Mouse (Mus musculus) hindbrain, postnatal 0 days (tissue): ENCODE results near the gene Smad9. TPM values are rescaled to one million over a fixed set of nuclear protein-coding genes. Genes with fewer than 3 reads are reported as not detected.
A peak's percentile ranks its signal among the peaks of the same experiment; 100 is the strongest.

ENCODE experiments used
- ATAC-seq: fragments of 200-750 bp; cut with Nextera tagmentation; 2 replicates; pipeline ENCODE4 v1.8.0; 2017; ENCODE audit warnings: mild to moderate bottlenecking, moderate TSS enrichment, moderate library complexity
- DNase-seq: peaks from one replicate; pipeline ENCODE4 v3.0.0-alpha.2; 2015; ENCODE audit warnings: low spot score
- H3K27ac ChIP-seq: fragments of 300-500 bp; sonication (generic); 2 replicates; pipeline ENCODE4 v1.5.1; 2014; ENCODE audit warnings: mild to moderate bottlenecking
- H3K27me3 ChIP-seq: fragments of 300-500 bp; sonication (generic); 2 replicates; pipeline ENCODE4 v1.6.1; 2014; ENCODE audit warnings: low read length, mixed read lengths; ENCODE audit not compliant: insufficient read depth
- H3K36me3 ChIP-seq: fragments of 300-500 bp; sonication (generic); 2 replicates; pipeline ENCODE4 v1.6.1; 2014; ENCODE audit warnings: low read length, mixed read lengths; ENCODE audit not compliant: insufficient read depth
- H3K4me1 ChIP-seq: fragments of 300-500 bp; sonication (generic); 2 replicates; pipeline ENCODE4 v1.6.1; 2014; ENCODE audit warnings: antibody characterized with exemption, low read length, mixed read lengths; ENCODE audit not compliant: insufficient read depth
- H3K4me2 ChIP-seq: fragments of 300-500 bp; sonication (generic); 2 replicates; pipeline ENCODE4 v1.6.1; 2014; ENCODE audit warnings: low read depth, mild to moderate bottlenecking, low read length, moderate library complexity, mixed read lengths
- H3K4me3 ChIP-seq: fragments of 300-500 bp; sonication (generic); 2 replicates; pipeline ENCODE4 v1.5.1; 2014; ENCODE audit warnings: low read length
- H3K9ac ChIP-seq: fragments of 300-500 bp; sonication (generic); replicated peaks from 2 replicates; pipeline ENCODE4 v1.6.1; 2014; ENCODE audit warnings: mild to moderate bottlenecking, low read length, moderate library complexity, mixed read lengths
- H3K9me3 ChIP-seq: fragments of 300-500 bp; sonication (generic); 2 replicates; pipeline ENCODE4 v1.6.1; 2016; ENCODE audit warnings: low read length, mixed read lengths
- CTCF ChIP-seq: IDR thresholded peaks from 2 replicates; pipeline ENCODE4 v1.5.1; 2016; ENCODE audit warnings: antibody characterized with exemption, control low read depth, low read depth
- WGBS: fragments of 180-500 bp; shearing (Covaris S2); extraction: QIAGEN DNeasy Blood & Tissue Kit; methylation state at CpG from one replicate; pipeline ENCODE4 v1.1.7; 2014; 5-methylcytosine and 5-hydroxymethylcytosine counted together
- polyA plus RNA-seq: library from polyadenylated mRNA; unstranded; fragments of >200 nt; fragmentation: Nextera tagmentation; extraction: Ambion mirVana; gene quantifications from 2 replicates; pipeline ENCODE4 v1.2.1, GENCODE M21; 2015
- total RNA-seq: library from RNA; depleted of rRNA; stranded (reverse); fragments of >200 nt; gene quantifications from 2 replicates; pipeline ENCODE4 v1.2.3, GENCODE M21; 2014; rRNA removed

Gene Smad9
- total RNA-seq (4.9 and 6.7 TPM in 2 replicates), polyA plus RNA-seq (0.96 and 1.1 TPM in 2 replicates)

GRCm38 (mm10) chr3:54755145-54756041 lies at the start of gene Smad9:
Smad9 (plus strand) TSS chr3:54755582.
- DNase-seq = peak; percentile 81
- WGBS = 1% methylated on average over 46 of the region's 66 CpGs
- no peak for TF ChIP-seq CTCF
- no peaks in the 10 kb centered on the region for H3K9me3 ChIP-seq
- no peaks in the 10 kb centered on the region for H3K27me3 ChIP-seq
- H3K4me3 ChIP-seq = peak within 1 kb of the TSS; percentile 61
- H3K4me1 ChIP-seq = 0 out of 2 replicates have a peak, but pooled peaks cover 5% of the 10 kb centered on the region
- H3K36me3 ChIP-seq = no peaks in the 10 kb centered on the region
- ATAC-seq = peak; percentile 86
- H3K4me2 ChIP-seq = peak within 1 kb of the TSS; percentile 99
- H3K27ac ChIP-seq = no peak within 1 kb of the TSS
- H3K9ac ChIP-seq = peak within 1 kb of the TSS; percentile 60

GRCm38 (mm10) chr3:54708972-54709371 lies 46.4 kb upstream of the Smad9 start:
- Histone ChIP-seq H3K4me1 (no peaks in the 10 kb centered on the region), H3K36me3 (peaks cover 54% of the 10 kb centered on the region), H3K27me3 (no peaks in the 10 kb centered on the region), H3K9ac (no peak overlapping the region), H3K4me2 (no peak overlapping the region), H3K9me3 (no peaks in the 10 kb centered on the region), H3K4me3 (no peak overlapping the region), H3K27ac (no peak overlapping the region)
- ATAC-seq (no peak), DNase-seq (no peak)
- WGBS = 93% methylated on average over 9 of the region's 9 CpGs
- no peak for TF ChIP-seq CTCF

- Histone ChIP-seq H3K4me3 (no peak within 1 kb of the TSS), H3K36me3 (peaks cover 57% of the 10 kb centered on the region), H3K9ac (no peak within 1 kb of the TSS), H3K27me3 (no peaks in the 10 kb centered on the region), H3K27ac (no peak within 1 kb of the TSS), H3K4me2 (no peak within 1 kb of the TSS), H3K9me3 (no peaks in the 10 kb centered on the region), H3K4me1 (no peaks in the 10 kb centered on the region)
- ATAC-seq (no peak), DNase-seq (no peak)
- 93% methylated on average over 6 of the region's 6 CpGs for WGBS
- TF ChIP-seq CTCF = no peak
Observed at GRCm38 (mm10) chr3:54714253-54714652, 41.1 kb upstream of the Smad9 start, which contains the start of gene Gm21958. Gm21958 (minus strand) TSS chr3:54714353.

GRCm38 (mm10) chr3:54715461-54715860 lies 39.9 kb upstream of the Smad9 start:
- WGBS = 95% methylated on average over 6 of the region's 6 CpGs
- DNase-seq (no peak), ATAC-seq (no peak)
- no peaks in the 10 kb centered on the region for H3K27me3 ChIP-seq
- H3K4me1 ChIP-seq = no peaks in the 10 kb centered on the region
- H3K27ac ChIP-seq = no peak overlapping the region
- H3K9me3 ChIP-seq = no peaks in the 10 kb centered on the region
- H3K36me3 ChIP-seq = peaks cover 51% of the 10 kb centered on the region
- no peak overlapping the region for H3K9ac ChIP-seq
- H3K4me3 ChIP-seq = no peak overlapping the region
- TF ChIP-seq CTCF = no peak
- H3K4me2 ChIP-seq = no peak overlapping the region

- no peaks in the 10 kb centered on the region for H3K9me3 ChIP-seq
- H3K4me1 ChIP-seq = no peaks in the 10 kb centered on the region
- DNase-seq (peak; percentile 19), ATAC-seq (no peak)
- TF ChIP-seq CTCF = no peak
- H3K4me2 ChIP-seq = no peak overlapping the region
- WGBS = 40% methylated on average over 6 of the region's 6 CpGs
- H3K27ac ChIP-seq = no peak overlapping the region
- H3K4me3 ChIP-seq = no peak overlapping the region
- peaks cover 40% of the 10 kb centered on the region for H3K36me3 ChIP-seq
- no peaks in the 10 kb centered on the region for H3K27me3 ChIP-seq
- H3K9ac ChIP-seq = no peak overlapping the region
Observed at GRCm38 (mm10) chr3:54717348-54717747, 38.0 kb upstream of the Smad9 start.

- H3K27ac ChIP-seq = no peak overlapping the region
- no peak overlapping the region for H3K9ac ChIP-seq
- H3K4me3 ChIP-seq = no peak overlapping the region
- H3K36me3 ChIP-seq = peaks cover 42% of the 10 kb centered on the region
- DNase-seq (no peak), ATAC-seq (no peak)
- TF ChIP-seq CTCF = no peak
- no peaks in the 10 kb centered on the region for H3K27me3 ChIP-seq
- no peak overlapping the region for H3K4me2 ChIP-seq
- no peaks in the 10 kb centered on the region for H3K4me1 ChIP-seq
- no peaks in the 10 kb centered on the region for H3K9me3 ChIP-seq
- WGBS = 51% methylated on average over 3 of the region's 3 CpGs
Observed at GRCm38 (mm10) chr3:54718947-54719346, 36.4 kb upstream of the Smad9 start.
